Comparison of ENCODE assay signal across 18 mouse cellular contexts in the genomic region with DNA sequence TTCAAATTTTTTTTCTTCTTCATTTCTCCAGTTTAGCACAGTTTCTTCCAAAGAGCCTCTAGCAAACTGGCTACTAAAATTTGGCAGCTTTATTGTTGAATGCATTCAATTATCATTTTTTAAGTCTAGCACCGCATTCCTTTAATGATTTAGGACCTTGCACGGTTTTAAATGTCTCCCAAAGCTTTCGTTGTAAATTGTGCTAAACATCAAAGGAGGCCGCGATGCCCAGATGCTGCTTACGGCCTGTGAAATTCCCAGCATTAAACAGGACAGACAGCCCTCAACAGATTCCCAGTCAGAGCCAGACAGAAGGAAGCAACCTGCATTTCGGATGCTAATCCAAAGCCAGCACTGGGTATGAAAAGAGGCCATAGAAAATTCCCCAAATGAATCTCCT.
DNase-seq lines count a peak whose midpoint lies in the region.
"Had no signal": no experiment of that assay in that cellular context is flagged by ENCODE, and none has a peak within 500 bp of the region (broad histone marks: within the 10 kb centered on the region; RNA-seq: fewer than 3 reads in every experiment).

No protein-coding gene starts in this region.

- DNase-seq in kidney, postnatal 10 days, result peak; percentile 18
- no peak for DNase-seq in kidney, adult 18-20 months
- DNase-seq in embryo, embryonic 10.5 days (ENCODE audit: low spot score), result peak; percentile 49
- peak; percentile 61 for DNase-seq in forelimb bud, embryonic 11.5 days (ENCODE audit: low read depth, low spot score)
- DNase-seq in mesoderm, embryonic 11.5 days (ENCODE audit: low read depth, low spot score), result peak; percentile 68
- DNase-seq in testis, postnatal 10 days (ENCODE audit: low spot score), result no peak
- no peak for DNase-seq in urinary bladder, postnatal 10 days (ENCODE audit: low spot score)
- DNase-seq: adrenal gland, postnatal 25 days; cerebellum, adult 18-20 months; cerebellum, postnatal 10 days; heart, postnatal 14 days; kidney, postnatal 36 days; liver; lung, adult 2 months; lung, postnatal 10 days; right cerebral cortex, postnatal 4 days; thymus, adult 2 months; thymus, postnatal 36 days had no signal

Comparison
In these comparisons a context has a peak if more than half of its experiments do, and no peak if none do; other contexts are left out.
1. DNase-seq: peak in kidney, postnatal 10 days (single experiment), embryo, embryonic 10.5 days (single experiment), forelimb bud, embryonic 11.5 days (single experiment) and mesoderm, embryonic 11.5 days (single experiment); none in kidney, adult 18-20 months (single experiment), testis, postnatal 10 days (single experiment) and urinary bladder, postnatal 10 days (single experiment).